8 mouse cellular contexts compared by ENCODE assay signal in the genomic region with DNA sequence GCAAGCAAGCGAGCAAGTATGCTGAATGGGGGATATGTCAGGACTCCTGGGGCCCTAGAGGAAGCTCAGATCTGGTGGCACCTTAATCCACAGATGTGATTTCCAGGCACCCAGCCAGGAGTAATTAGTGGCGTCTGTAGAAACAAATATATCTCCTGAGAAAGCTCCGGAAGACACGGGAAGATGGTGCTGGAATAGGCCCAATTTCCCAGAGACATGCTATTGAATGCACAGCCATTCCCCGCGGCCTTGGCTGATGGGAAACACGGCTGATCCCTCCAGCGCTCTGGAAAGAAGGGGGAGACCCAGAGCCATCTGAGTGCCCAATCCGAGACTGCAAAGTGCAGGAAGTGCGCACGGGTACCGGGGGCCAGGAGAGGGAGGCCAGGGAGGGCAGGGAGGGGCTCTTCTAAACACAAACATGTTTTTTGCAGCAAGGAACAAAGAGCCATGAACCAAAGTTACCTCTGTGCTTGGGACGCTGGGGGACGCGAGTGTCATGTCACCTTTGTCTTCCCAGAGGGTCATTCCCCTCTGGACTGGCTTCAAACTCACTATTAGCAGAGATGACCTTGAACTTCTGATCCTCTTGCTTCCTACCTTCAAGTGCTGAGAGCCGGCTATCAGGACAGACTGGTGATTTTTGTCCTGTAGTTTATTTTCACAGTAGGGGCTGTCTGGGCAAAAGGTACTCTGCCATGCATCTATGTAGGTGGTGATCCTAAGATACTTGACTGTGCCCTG. TPM values are rescaled to one million over a fixed set of nuclear protein-coding genes. Genes with fewer than 3 reads are reported as not detected.
DNase-seq lines count a peak whose midpoint lies in the region; ATAC-seq and TF ChIP-seq lines count a peak whose summit lies in the region.

No protein-coding gene starts in this region.

- no peak overlapping the region for H3K9ac ChIP-seq in midbrain, postnatal 0 days (replicated peaks; ENCODE audit: low read length, poor library complexity, severe bottlenecking)
- H3K9ac ChIP-seq in midbrain, embryonic 13.5 days (replicated peaks) = no peak overlapping the region

- H3K4me1 ChIP-seq in midbrain, postnatal 0 days (ENCODE audit: insufficient read depth, low read length) = no peaks in the 10 kb centered on the region
- no peaks in the 10 kb centered on the region; the same call in 1 of the 2 replicates for H3K4me1 ChIP-seq in midbrain, embryonic 13.5 days (replicated peaks)

- no peaks in the 10 kb centered on the region for H3K36me3 ChIP-seq in midbrain, postnatal 0 days (ENCODE audit: insufficient read depth, low read length)
- H3K36me3 ChIP-seq in midbrain, embryonic 13.5 days = no peaks in the 10 kb centered on the region

- no peak overlapping the region for H3K4me3 ChIP-seq in midbrain, postnatal 0 days (ENCODE audit: low read depth, low read length)
- no peak overlapping the region for H3K4me3 ChIP-seq in midbrain, embryonic 13.5 days (replicated peaks)

- H3K9me3 ChIP-seq in midbrain, postnatal 0 days (ENCODE audit: low read length) = no peaks in the 10 kb centered on the region
- no peaks in the 10 kb centered on the region for H3K9me3 ChIP-seq in midbrain, embryonic 13.5 days

- DNase-seq in cerebellum, postnatal 10 days = peak; percentile 54 to 58
- no peak for DNase-seq in cerebellum, adult 11 months
- peak; percentile 81 for DNase-seq in midbrain, postnatal 0 days (ENCODE audit: low spot score)
- peak; percentile 85 to 89 for DNase-seq in kidney, postnatal 25 days
- peak; percentile 22 for DNase-seq in right cerebral cortex, postnatal 25 days
- no peak for DNase-seq in Muller cell, postnatal 12 days (ENCODE audit: inconsistent ontology term)

- no peaks in the 10 kb centered on the region for H3K27me3 ChIP-seq in midbrain, postnatal 0 days (ENCODE audit: insufficient read depth, low read length)
- H3K27me3 ChIP-seq in midbrain, embryonic 13.5 days = no peaks in the 10 kb centered on the region

- no peak for TF ChIP-seq CTCF in midbrain, postnatal 0 days (IDR thresholded peaks at IDR 0.05)

- no peak overlapping the region for H3K27ac ChIP-seq in midbrain, postnatal 0 days (ENCODE audit: low read depth, low read length)
- no peak overlapping the region for H3K27ac ChIP-seq in midbrain, embryonic 13.5 days

- H3K4me2 ChIP-seq in midbrain, postnatal 0 days (ENCODE audit: low read depth, low read length, poor library complexity, severe bottlenecking) = no peak overlapping the region
- no peak overlapping the region for H3K4me2 ChIP-seq in midbrain, embryonic 13.5 days (replicated peaks)

- WGBS in midbrain, postnatal 0 days = 78% methylated on average over 16 of the region's 16 CpGs
- WGBS in midbrain, embryonic 13.5 days = 89% methylated on average over 16 of the region's 16 CpGs

- no peak for ATAC-seq in midbrain, postnatal 0 days (ENCODE audit: low FRiP score)
- no peak for ATAC-seq in midbrain, embryonic 13.5 days
- no peak for ATAC-seq in cerebellum, adult (ENCODE audit: insufficient number of reproducible peaks, low FRiP score, low TSS enrichment)

RNA-seq across cellular contexts. Expression of gene Scarb1, which starts 21.7 kb away (rescaled TPM):
- total RNA-seq in midbrain, postnatal 0 days (2014; rRNA removed) = 60.2 and 74.0 TPM in 2 replicates
- polyA plus RNA-seq in midbrain, postnatal 0 days (2015; fragmentation: Nextera tagmentation; extraction: Ambion mirVana) = 57.7 and 57.9 TPM in 2 replicates
- 22.1 and 22.8 TPM in 2 replicates for polyA plus RNA-seq in midbrain, embryonic 13.5 days (2015; fragmentation: Nextera tagmentation; extraction: Ambion mirVana)

Comparison
In these comparisons a context has a peak if more than half of its experiments do, and no peak if none do; other contexts are left out.
1. DNase-seq: peak in cerebellum, postnatal 10 days (2 of 2), midbrain, postnatal 0 days (single experiment), kidney, postnatal 25 days (2 of 2) and right cerebral cortex, postnatal 25 days (single experiment); none in cerebellum, adult 11 months (single experiment) and Muller cell, postnatal 12 days (single experiment).